Mouse (Mus musculus) embryo, embryonic 9.5 days (tissue): ENCODE data around the gene Hyal2.
"Not testable (repeated sequence)": the region's sequence is repeated elsewhere in the genome, so short reads cannot be mapped to it uniquely, and the experiment has no call there.

Experiments used
- DNase-seq: peaks from one replicate; pipeline ENCODE4 v3.0.0-alpha.2; 2017; ENCODE audit errors: extremely low spot score

Gene Hyal2

GRCm38 (mm10) chr9:107568331-107569261 is 851 bp downstream of the Hyal2 start:
- DNase-seq: peak; percentile 91

- DNase-seq: no peak
Measured at GRCm38 (mm10) chr9:107569270-107569669, 1.5 kb downstream of the Hyal2 start.

GRCm38 (mm10) chr9:107570016-107570415 is 2.3 kb downstream of the Hyal2 start:
- no peak for DNase-seq

GRCm38 (mm10) chr9:107570845-107571244 is 3.1 kb downstream of the Hyal2 start:
- no peak for DNase-seq

- no peak for DNase-seq
Measured at GRCm38 (mm10) chr9:107571534-107572326, 4.0 kb downstream of the Hyal2 start.

- DNase-seq: no peak
Measured at GRCm38 (mm10) chr9:107572327-107572662, 4.5 kb downstream of the Hyal2 start.

GRCm38 (mm10) chr9:107573774-107574173 is 6.0 kb downstream of the Hyal2 start:
- DNase-seq: not testable (repeated sequence)

GRCm38 (mm10) chr9:107575579-107576356 is 8.0 kb downstream of the Hyal2 start:
- no peak for DNase-seq

GRCm38 (mm10) chr9:107576357-107577107 is 8.8 kb downstream of the Hyal2 start, which contains the start of gene Hyal1:
TSS of gene Hyal1 (plus strand) at chr9:107576927.
- DNase-seq: peak; percentile 87

GRCm38 (mm10) chr9:107577871-107578270 is 10.1 kb downstream of the Hyal2 start:
- DNase-seq: no peak

GRCm38 (mm10) chr9:107578587-107578986 is 10.8 kb downstream of the Hyal2 start, which contains the start of gene Naa80:
TSS of gene Naa80 (plus strand) at chr9:107578887.
- no peak for DNase-seq

- DNase-seq: no peak
Measured at GRCm38 (mm10) chr9:107579023-107579900, 11.5 kb downstream of the Hyal2 start.

- DNase-seq: peak; percentile 82
Measured at GRCm38 (mm10) chr9:107580501-107581317, 13.0 kb downstream of the Hyal2 start, which contains the start of gene Hyal3. TSS of gene Hyal3 (plus strand) at chr9:107580818.

GRCm38 (mm10) chr9:107581584-107581983 is 13.8 kb downstream of the Hyal2 start:
- no peak for DNase-seq

GRCm38 (mm10) chr9:107582509-107583062 is 14.8 kb downstream of the Hyal2 start:
- no peak for DNase-seq

- DNase-seq: no peak
Measured at GRCm38 (mm10) chr9:107583174-107583573, 15.4 kb downstream of the Hyal2 start.

GRCm38 (mm10) chr9:107586504-107586903 is 18.8 kb downstream of the Hyal2 start:
- no peak for DNase-seq

- DNase-seq: peak; percentile 95
Measured at GRCm38 (mm10) chr9:107586974-107587832, 19.5 kb downstream of the Hyal2 start, which contains the start of gene Ifrd2. TSS of gene Ifrd2 (plus strand) at chr9:107587642.
